Mouse (Mus musculus) megakaryocyte, embryonic 14.5 days (primary cell): ENCODE data around the gene Fgfr2.

Experiments
- FLI1 ChIP-seq: IDR thresholded peaks from 2 replicates; pipeline ENCODE4 v1.6.1; 2012; ENCODE audit warnings: low read length, inconsistent platforms, mixed read lengths
- GATA1 ChIP-seq: IDR thresholded peaks from 3 replicates; pipeline ENCODE4 v1.6.1; 2012; ENCODE audit warnings: mixed read lengths, low read length, inconsistent platforms, borderline replicate concordance

DNA sequence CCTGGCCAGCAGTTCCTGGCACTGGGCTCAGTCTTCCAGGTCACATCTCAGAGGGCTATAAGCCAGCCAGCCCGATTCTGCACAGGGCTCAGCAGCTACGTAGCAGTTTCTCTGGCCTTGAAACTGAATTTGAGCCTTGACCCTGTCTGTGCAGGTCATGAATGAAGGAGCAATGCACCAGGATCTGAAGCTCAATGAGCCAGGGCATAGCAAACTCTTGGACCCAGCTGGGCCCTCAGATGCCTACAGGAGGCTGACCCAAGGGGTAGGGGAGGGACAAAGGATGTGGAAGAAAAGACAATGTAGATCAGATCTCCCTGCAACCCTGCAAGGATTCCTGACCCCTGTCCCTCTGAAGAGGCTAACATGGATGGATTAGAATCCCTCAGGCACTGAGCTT, 1801.0 kb downstream of the Fgfr2 start, which contains the start of gene Cuzd1:
- no peak for TF ChIP-seq GATA1
- TF ChIP-seq FLI1, result no peak
